Mouse (Mus musculus): ENCODE measurements around the gene Psen2. TPM values are rescaled to one million over a fixed set of nuclear protein-coding genes. Genes with fewer than 3 reads are reported as not detected.

Psen2 gene
- total and polyA plus RNA-seq, 3 experiments: 23.4 to 46.1 (median 45.3) TPM

DNA sequence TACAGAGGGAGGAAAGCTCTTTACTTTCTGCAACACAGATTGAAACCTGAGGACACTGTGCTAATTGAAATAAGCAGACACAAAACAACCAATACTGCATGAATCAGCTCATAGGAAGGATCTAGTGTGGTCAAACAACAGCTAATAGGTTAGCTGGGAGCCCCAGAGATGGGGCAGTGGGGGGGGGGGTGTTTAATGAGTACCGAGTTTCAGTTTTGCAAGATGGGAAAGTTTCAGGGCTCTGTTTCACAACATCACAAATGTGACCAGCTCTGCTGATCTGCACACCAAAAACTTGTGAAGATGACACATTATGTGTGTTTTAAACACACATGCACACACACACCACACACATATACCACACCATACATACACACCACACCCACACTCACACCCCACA lies 41.2 kb downstream of the Psen2 start:
- no peaks in the 10 kb centered on the region for H3K79me2 ChIP-seq (replicated peaks; ENCODE audit: control insufficient read depth, extremely low read depth, insufficient read depth, poor library complexity, severe bottlenecking)
- DNase-seq (ENCODE audit: extremely low read depth): no peak
- dilution Hi-C loops (cut with MboI; ENCODE audit: extremely low pct_ligation_motif_present, extremely low pct_unique_long_range_greater_than_20kb, low sequenced_read_pairs) (no loop called here), in situ Hi-C loops (cut with MboI; ENCODE audit: low pct_ligation_motif_present, low pct_unique_long_range_greater_than_20kb, low sequenced_read_pairs) (no loop called here)
- peaks cover 0 to 11% of the 10 kb centered on the region in 2 experiments for H3K36me3 ChIP-seq (replicated peaks in 1 of 2; ENCODE audit: control insufficient read depth in 1 of 2, insufficient read depth in 1 of 2, low read length in 1 of 2)
- H3K27me3 ChIP-seq (replicated peaks): no peaks in the 10 kb centered on the region
- H3K4me1 ChIP-seq (ENCODE audit: control insufficient read depth in 1 of 2, insufficient read depth in 2 of 2): peaks cover 24 to 39% of the 10 kb centered on the region in 2 experiments
- H3K9me3 ChIP-seq (replicated peaks; ENCODE audit: low read length): no peaks in the 10 kb centered on the region
- 0 out of 2 replicates have a peak overlapping the region, but pooled peaks have one; percentile 11 for H3K4me2 ChIP-seq (ENCODE audit: insufficient read depth, low read depth, poor library complexity, severe bottlenecking)
- no peak overlapping the region for H3K27ac ChIP-seq (ENCODE audit: insufficient read depth, low read depth)
- no peak overlapping the region for H3K4me3 ChIP-seq (replicated peaks in 1 of 3; ENCODE audit: low read depth in 2 of 3, low read length in 2 of 3, poor library complexity in 1 of 3)
- no peak for TF ChIP-seq JUN (IDR thresholded peaks at IDR 0.05; ENCODE audit: insufficient read depth, low read depth, low read length)
- peak; percentile 63 for TF ChIP-seq IRF4 (IDR thresholded peaks at IDR 0.05; ENCODE audit: low read depth, low read length)
- no peak for TF ChIP-seq MAFK (IDR thresholded peaks at IDR 0.05; ENCODE audit: insufficient replicate concordance, low read length)
- no peak overlapping the region for H3K9ac ChIP-seq (ENCODE audit: insufficient read depth, low read depth)

DNA sequence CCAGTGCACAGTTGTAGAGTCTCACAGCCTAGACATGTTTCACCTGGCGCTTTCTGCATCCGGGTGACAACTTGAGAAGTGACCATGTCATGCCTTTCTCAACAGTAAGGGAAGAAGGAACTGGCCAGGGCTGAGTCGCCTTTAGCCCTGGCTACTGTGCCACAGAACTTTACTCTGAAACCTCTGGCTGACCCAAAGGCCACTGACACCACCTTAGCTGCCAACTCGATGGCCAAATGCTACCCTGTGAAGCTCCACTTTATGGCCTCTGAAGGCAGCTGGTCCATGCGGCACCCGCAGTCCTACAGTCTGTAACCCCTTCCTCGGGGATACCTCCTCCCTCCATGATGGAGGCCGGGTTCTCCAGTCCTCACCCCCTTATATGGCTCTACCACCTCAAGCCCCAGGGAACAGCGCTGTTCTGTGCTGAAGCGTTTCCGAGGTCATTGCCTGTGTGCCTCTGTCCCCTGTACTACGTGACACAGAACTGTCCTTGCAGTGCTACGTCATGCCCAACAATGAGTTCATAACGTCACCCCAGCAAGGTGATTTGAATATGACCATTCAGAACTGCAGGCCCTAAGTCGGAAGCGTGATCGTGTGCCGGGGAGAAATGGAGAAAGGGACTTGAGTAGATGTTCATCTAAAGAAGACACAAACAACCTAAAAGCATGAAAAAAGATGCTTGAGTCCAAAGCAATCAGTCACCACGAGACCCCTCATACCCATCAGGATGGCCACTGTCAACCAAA lies 42.3 kb downstream of the Psen2 start:
- Histone ChIP-seq H3K27ac (ENCODE audit: insufficient read depth, low read depth) (no peak overlapping the region), H3K36me3 (replicated peaks in 1 of 2; ENCODE audit: control insufficient read depth in 1 of 2, insufficient read depth in 1 of 2, low read length in 1 of 2) (peaks cover 0 to 8% of the 10 kb centered on the region in 2 experiments), H3K9ac (ENCODE audit: insufficient read depth, low read depth) (0 out of 2 replicates have a peak overlapping the region, but pooled peaks have one; percentile 5), H3K4me3 (replicated peaks in 1 of 3; ENCODE audit: low read depth in 2 of 3, low read length in 2 of 3, poor library complexity in 1 of 3) (no peak overlapping the region), H3K27me3 (replicated peaks) (no peaks in the 10 kb centered on the region), H3K4me2 (ENCODE audit: insufficient read depth, low read depth, poor library complexity, severe bottlenecking) (no peak overlapping the region), H3K79me2 (replicated peaks; ENCODE audit: control insufficient read depth, extremely low read depth, insufficient read depth, poor library complexity, severe bottlenecking) (no peaks in the 10 kb centered on the region), H3K9me3 (replicated peaks; ENCODE audit: low read length) (no peaks in the 10 kb centered on the region), H3K4me1 (ENCODE audit: control insufficient read depth in 1 of 2, insufficient read depth in 2 of 2) (peaks cover 21 to 28% of the 10 kb centered on the region in 2 experiments)
- in situ Hi-C loops (cut with MboI; ENCODE audit: low pct_ligation_motif_present, low pct_unique_long_range_greater_than_20kb, low sequenced_read_pairs): no loop called here
- TF ChIP-seq MYC (IDR thresholded peaks at IDR 0.05; ENCODE audit: low read depth, low read length): no peak
- no peak for TF ChIP-seq SMC3 (IDR thresholded peaks at IDR 0.05; ENCODE audit: low read depth, low read length)
- no peak for TF ChIP-seq JUND (conservative IDR thresholded peaks at IDR 0.05; ENCODE audit: low read depth, low read length)
- TF ChIP-seq ETS1 (conservative IDR thresholded peaks at IDR 0.05; ENCODE audit: low read depth, low read length): peak; percentile 48
- TF ChIP-seq GABPA (IDR thresholded peaks at IDR 0.05; ENCODE audit: insufficient replicate concordance, low read depth, low read length): peak; percentile 42; the same call in 1 of the 2 replicates
- no peak for TF ChIP-seq SIN3A (IDR thresholded peaks at IDR 0.05; ENCODE audit: low read length)
- TF ChIP-seq CHD2 (IDR thresholded peaks at IDR 0.05; ENCODE audit: low read length): no peak
- no peak for TF ChIP-seq MAZ (IDR thresholded peaks at IDR 0.05; ENCODE audit: low read depth, low read length)
- TF ChIP-seq KAT2A (IDR thresholded peaks at IDR 0.05; ENCODE audit: insufficient replicate concordance, low read length): no peak
- peak; percentile 52 for TF ChIP-seq BHLHE40 (IDR thresholded peaks at IDR 0.05; ENCODE audit: low read depth, low read length)
- TF ChIP-seq JUN (IDR thresholded peaks at IDR 0.05; ENCODE audit: insufficient read depth, low read depth, low read length): peak; percentile 47
- no peak for TF ChIP-seq RCOR1 (conservative IDR thresholded peaks at IDR 0.05; ENCODE audit: low read depth, low read length)
- no peak for TF ChIP-seq CTCF (conservative IDR thresholded peaks at IDR 0.05 in 1 of 2, IDR thresholded peaks at IDR 0.05 in 1 of 2; ENCODE audit: low read depth in 2 of 2, low read length in 2 of 2)
- no peak for TF ChIP-seq HCFC1 (IDR thresholded peaks at IDR 0.05; ENCODE audit: low read depth, low read length)
- TF ChIP-seq POLR2A (IDR thresholded peaks at IDR 0.05; ENCODE audit: low read depth, low read length): no peak
- TF ChIP-seq IRF4 (IDR thresholded peaks at IDR 0.05; ENCODE audit: low read depth, low read length): no peak; the same call in 1 of the 2 replicates
- peak; percentile 66; the same call in 1 of the 2 replicates for TF ChIP-seq MEF2A (IDR thresholded peaks at IDR 0.05; ENCODE audit: borderline replicate concordance, low read depth, low read length)
- dilution Hi-C loops (cut with MboI; ENCODE audit: extremely low pct_ligation_motif_present, extremely low pct_unique_long_range_greater_than_20kb, low sequenced_read_pairs): no loop called here
- no peak for DNase-seq (ENCODE audit: extremely low read depth)

All from CH12.LX (cell line).